Mouse (Mus musculus) heart, embryonic 11.5 days (tissue): ENCODE results near the gene Kif5a. TPM values are rescaled to one million over a fixed set of nuclear protein-coding genes. Genes with fewer than 3 reads are reported as not detected.
"Not testable (repeated sequence)": the region's sequence is repeated elsewhere in the genome, so short reads cannot be mapped to it uniquely, and the experiment has no call there.

Experiments
- ATAC-seq: fragments of 200-750 bp; cut with Nextera tagmentation; replicated peaks from 2 replicates; pipeline ENCODE4 v1.8.0; 2017; ENCODE audit warnings: moderate library complexity; ENCODE audit not compliant: insufficient number of reproducible peaks, low FRiP score, low TSS enrichment
- H3K27ac ChIP-seq: fragments of 300-500 bp; sonication (generic); 2 replicates; pipeline ENCODE4 v1.5.1; 2014; ENCODE audit warnings: mild to moderate bottlenecking, low read depth, low read length
- H3K27me3 ChIP-seq: fragments of 300-500 bp; sonication (generic); 2 replicates; pipeline ENCODE4 v1.6.1; 2014; ENCODE audit warnings: mild to moderate bottlenecking, low read length, mixed read lengths; ENCODE audit not compliant: control insufficient read depth, insufficient read depth
- H3K36me3 ChIP-seq: fragments of 300-500 bp; sonication (generic); 2 replicates; pipeline ENCODE4 v1.6.1; 2014; ENCODE audit warnings: mild to moderate bottlenecking, low read length, moderate library complexity, mixed read lengths; ENCODE audit not compliant: control insufficient read depth, insufficient read depth
- H3K4me1 ChIP-seq: fragments of 300-500 bp; sonication (generic); 2 replicates; pipeline ENCODE4 v1.6.1; 2014; ENCODE audit warnings: low read length; ENCODE audit not compliant: control insufficient read depth, insufficient read depth
- H3K4me2 ChIP-seq: fragments of 300-500 bp; sonication (generic); 2 replicates; pipeline ENCODE4 v1.6.1; 2014; ENCODE audit warnings: mild to moderate bottlenecking, moderate library complexity
- H3K4me3 ChIP-seq: fragments of 300-500 bp; sonication (generic); 2 replicates; pipeline ENCODE4 v1.5.1; 2014; ENCODE audit warnings: low read depth, low read length
- H3K9ac ChIP-seq: fragments of 300-500 bp; sonication (generic); 2 replicates; pipeline ENCODE4 v1.6.1; 2014; ENCODE audit warnings: mild to moderate bottlenecking, low read depth, low read length, moderate library complexity
- H3K9me3 ChIP-seq: fragments of 300-500 bp; sonication (generic); replicated peaks from 2 replicates; pipeline ENCODE4 v1.6.1; 2016; ENCODE audit warnings: low read length; ENCODE audit not compliant: control insufficient read depth
- WGBS: fragments of 180-500 bp; shearing (Covaris S2); extraction: QIAGEN DNeasy Blood & Tissue Kit; methylation state at CpG from one replicate; pipeline ENCODE4 v1.1.7; 2014; ENCODE audit not compliant: insufficient replicate concordance; 5-methylcytosine and 5-hydroxymethylcytosine counted together
- polyA plus RNA-seq: library from polyadenylated mRNA; unstranded; fragments of >200 nt; fragmentation: Nextera tagmentation; extraction: Ambion mirVana; gene quantifications from 2 replicates; pipeline ENCODE4 v1.2.1, GENCODE M21; 2014

Gene Kif5a
- polyA plus RNA-seq = 1.6 TPM in 2 replicates

GRCm38 (mm10) chr10:127262548-127263398 lies at the start of gene Kif5a:
Gene Kif5a (minus strand): TSS chr10:127263348.
- Histone ChIP-seq H3K27me3 (peaks cover 34% of the 10 kb centered on the region), H3K36me3 (no peaks in the 10 kb centered on the region), H3K9ac (peak within 1 kb of the TSS; percentile 56; the same call in 1 of the 2 replicates), H3K9me3 (no peaks in the 10 kb centered on the region), H3K4me2 (peak within 1 kb of the TSS; percentile 86), H3K27ac (no peak within 1 kb of the TSS), H3K4me1 (peaks cover 13% of the 10 kb centered on the region), H3K4me3 (peak within 1 kb of the TSS; percentile 46)
- no peak for ATAC-seq
- under 1% methylated on average over 52 of the region's 53 CpGs for WGBS

- H3K4me1 ChIP-seq = peaks cover 6% of the 10 kb centered on the region
- no peak overlapping the region for H3K4me3 ChIP-seq
- no peak overlapping the region for H3K9ac ChIP-seq
- 55% methylated on average over 4 of the region's 4 CpGs for WGBS
- H3K4me2 ChIP-seq = no peak overlapping the region
- no peaks in the 10 kb centered on the region for H3K27me3 ChIP-seq
- no peak overlapping the region for H3K27ac ChIP-seq
- peaks cover 9% of the 10 kb centered on the region for H3K36me3 ChIP-seq
- no peaks in the 10 kb centered on the region for H3K9me3 ChIP-seq
- no peak for ATAC-seq
Measured at GRCm38 (mm10) chr10:127312858-127313257, 49.7 kb upstream of the Kif5a start.

- H3K9ac ChIP-seq = peak overlapping the region; percentile 69; the same call in 1 of the 2 replicates
- H3K27ac ChIP-seq = peak overlapping the region; percentile 43; the same call in 1 of the 2 replicates
- peak; percentile 24; the same call in 1 of the 2 replicates for ATAC-seq
- under 1% methylated on average over 4 of the region's 4 CpGs for WGBS
- H3K4me3 ChIP-seq = peak overlapping the region; percentile 94
- no peaks in the 10 kb centered on the region for H3K27me3 ChIP-seq
- peaks cover 6% of the 10 kb centered on the region for H3K4me1 ChIP-seq
- H3K9me3 ChIP-seq = no peaks in the 10 kb centered on the region
- H3K36me3 ChIP-seq = peaks cover 15% of the 10 kb centered on the region
- H3K4me2 ChIP-seq = peak overlapping the region; percentile 79
Measured at GRCm38 (mm10) chr10:127312356-127312676, 49.2 kb upstream of the Kif5a start.

GRCm38 (mm10) chr10:127311476-127312355 lies 48.6 kb upstream of the Kif5a start, which contains the start of gene Mars:
Gene Mars (minus strand): TSS chr10:127311786.
- peak within 1 kb of the TSS; percentile 87 for H3K9ac ChIP-seq
- peak; percentile 92 for ATAC-seq
- H3K27ac ChIP-seq = peak within 1 kb of the TSS; percentile 62
- H3K9me3 ChIP-seq = no peaks in the 10 kb centered on the region
- peak within 1 kb of the TSS; percentile 79 for H3K4me2 ChIP-seq
- peaks cover 6% of the 10 kb centered on the region for H3K4me1 ChIP-seq
- H3K27me3 ChIP-seq = no peaks in the 10 kb centered on the region
- peak within 1 kb of the TSS; percentile 94 for H3K4me3 ChIP-seq
- H3K36me3 ChIP-seq = peaks cover 15% of the 10 kb centered on the region
- WGBS = under 1% methylated on average over 65 of the region's 65 CpGs

GRCm38 (mm10) chr10:127310523-127311475 lies 47.7 kb upstream of the Kif5a start:
- Histone ChIP-seq H3K27ac (peak overlapping the region; percentile 62), H3K9me3 (no peaks in the 10 kb centered on the region), H3K27me3 (no peaks in the 10 kb centered on the region), H3K9ac (peak overlapping the region; percentile 87), H3K4me2 (peak overlapping the region; percentile 79), H3K4me1 (peaks cover 6% of the 10 kb centered on the region), H3K36me3 (peaks cover 20% of the 10 kb centered on the region), H3K4me3 (peak overlapping the region; percentile 94)
- 0 out of 2 replicates have a peak, but pooled peaks have one; percentile 40 for ATAC-seq
- WGBS = 29% methylated on average over 23 of the region's 23 CpGs

- not testable (repeated sequence) for H3K9ac ChIP-seq, H3K4me2 ChIP-seq, H3K4me3 ChIP-seq, ATAC-seq, H3K27me3 ChIP-seq, H3K4me1 ChIP-seq, H3K9me3 ChIP-seq, H3K27ac ChIP-seq
- peaks cover 34% of the 10 kb centered on the region for H3K36me3 ChIP-seq
- WGBS = 84% methylated on average over 3 of the region's 3 CpGs
Measured at GRCm38 (mm10) chr10:127309167-127309566, 46.0 kb upstream of the Kif5a start.

GRCm38 (mm10) chr10:127303136-127303535 lies 40.0 kb upstream of the Kif5a start:
- 93% methylated on average over 11 of the region's 11 CpGs for WGBS
- Histone ChIP-seq H3K27ac (no peak overlapping the region), H3K9ac (no peak overlapping the region), H3K4me1 (no peaks in the 10 kb centered on the region), H3K36me3 (peaks cover 66% of the 10 kb centered on the region), H3K4me2 (no peak overlapping the region), H3K4me3 (no peak overlapping the region), H3K9me3 (no peaks in the 10 kb centered on the region), H3K27me3 (no peaks in the 10 kb centered on the region)
- no peak for ATAC-seq
